Mouse (Mus musculus): Measurements from ENCODE around the gene Pax7. TPM values are rescaled to one million over a fixed set of nuclear protein-coding genes. Genes with fewer than 3 reads are reported as not detected.

Gene Pax7
- total RNA-seq, 1 experiment = 0.09 TPM

- Histone ChIP-seq H3K36me3 (ENCODE audit: control insufficient read depth, insufficient read depth, low read length, poor library complexity, severe bottlenecking) (no peaks in the 10 kb centered on the region), H3K9ac (ENCODE audit: insufficient read depth, low read depth, low read length, poor library complexity, severe bottlenecking) (no peak overlapping the region), H3K9me3 (ENCODE audit: control insufficient read depth, insufficient read depth, low read depth, low read length) (no peaks in the 10 kb centered on the region), H3K4me1 (ENCODE audit: control insufficient read depth in 2 of 2, insufficient read depth in 2 of 2, low read length in 2 of 2, poor library complexity in 1 of 2) (peaks cover 0 to 10% of the 10 kb centered on the region in 2 experiments; a peak in 1 of 4 replicates), H3K4me3 (ENCODE audit: insufficient read depth in 1 of 2, low read depth in 1 of 2, low read length in 2 of 2, poor library complexity in 1 of 2, severe bottlenecking in 1 of 2) (no peak overlapping the region), H3K27ac (ENCODE audit: insufficient read depth, low read depth, low read length, poor library complexity, severe bottlenecking) (no peak overlapping the region)
- in situ Hi-C loops (cut with MboI; ENCODE audit: low sequenced_read_pairs in 2 of 2, unreplicated experiment in 2 of 2) = no loop called here
- no peak for DNase-seq (ENCODE audit: low read depth, low spot score)
- no peak for TF ChIP-seq HCFC1 (IDR thresholded peaks at IDR 0.05; ENCODE audit: borderline replicate concordance, insufficient read depth, low read length)
These were observed 23.9 kb downstream of the Pax7 start for GRCm38 (mm10) chr4:139809381-139809820.

- Histone ChIP-seq H3K9me3 (ENCODE audit: control insufficient read depth, insufficient read depth, low read depth, low read length) (no peaks in the 10 kb centered on the region), H3K4me1 (ENCODE audit: control insufficient read depth in 2 of 2, insufficient read depth in 2 of 2, low read length in 2 of 2, poor library complexity in 1 of 2) (peaks cover 0 to 10% of the 10 kb centered on the region in 2 experiments; a peak in 1 of 4 replicates), H3K27ac (ENCODE audit: insufficient read depth, low read depth, low read length, poor library complexity, severe bottlenecking) (no peak overlapping the region), H3K36me3 (ENCODE audit: control insufficient read depth, insufficient read depth, low read length, poor library complexity, severe bottlenecking) (no peaks in the 10 kb centered on the region), H3K9ac (ENCODE audit: insufficient read depth, low read depth, low read length, poor library complexity, severe bottlenecking) (no peak overlapping the region), H3K4me3 (ENCODE audit: insufficient read depth in 1 of 2, low read depth in 1 of 2, low read length in 2 of 2, poor library complexity in 1 of 2, severe bottlenecking in 1 of 2) (no peak overlapping the region)
- in situ Hi-C loops (cut with MboI; ENCODE audit: low sequenced_read_pairs in 2 of 2, unreplicated experiment in 2 of 2) = no loop called here
- no peak for DNase-seq (ENCODE audit: low read depth, low spot score)
- TF ChIP-seq MAFK (IDR thresholded peaks at IDR 0.05; ENCODE audit: insufficient read depth, low read depth, low read length) = no peak
- TF ChIP-seq CHD2 (IDR thresholded peaks at IDR 0.05; ENCODE audit: low read depth, low read length) = no peak
- no peak for TF ChIP-seq ZC3H11A (IDR thresholded peaks at IDR 0.05; ENCODE audit: borderline replicate concordance, low read depth, low read length)
- no peak for TF ChIP-seq HCFC1 (IDR thresholded peaks at IDR 0.05; ENCODE audit: borderline replicate concordance, insufficient read depth, low read length)
- TF ChIP-seq ZNF384 (IDR thresholded peaks at IDR 0.05; ENCODE audit: low read depth, low read length) = no peak
These were observed 25.5 kb downstream of the Pax7 start for GRCm38 (mm10) chr4:139807820-139808219.

DNA sequence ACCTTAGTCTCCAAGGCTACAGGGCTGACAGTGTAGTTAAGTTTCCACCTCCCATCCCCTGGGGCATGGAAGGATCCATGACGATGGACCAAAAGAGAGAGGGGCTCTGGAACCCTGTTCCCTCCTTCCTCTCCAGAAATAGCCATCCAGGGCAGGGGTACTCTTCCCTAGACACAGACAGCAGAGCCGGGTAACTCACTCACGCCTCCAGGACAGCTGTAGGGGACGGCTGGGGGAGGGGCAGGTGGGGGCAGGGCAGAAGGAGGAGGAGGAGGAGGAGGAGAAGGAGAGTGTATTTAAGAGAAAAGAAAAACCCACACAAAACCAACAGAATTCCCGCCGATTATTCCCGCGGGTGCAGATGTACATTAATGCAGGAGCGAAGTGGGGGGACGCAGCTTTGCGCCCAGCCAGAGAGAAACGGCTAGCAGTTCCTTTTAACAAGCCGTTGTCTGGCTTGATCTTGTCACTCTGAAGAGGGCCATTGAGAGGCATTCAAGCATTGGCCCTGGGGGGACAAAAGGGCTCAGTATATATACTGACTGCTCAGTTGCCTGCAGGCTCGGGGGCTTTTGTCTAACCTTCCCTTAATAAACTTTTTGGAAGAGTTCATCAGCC is 26.0 kb downstream of the Pax7 start:
- H3K27ac ChIP-seq (ENCODE audit: insufficient read depth, low read depth, low read length, poor library complexity, severe bottlenecking) = no peak overlapping the region
- H3K4me1 ChIP-seq (ENCODE audit: control insufficient read depth in 2 of 2, insufficient read depth in 2 of 2, low read length in 2 of 2, poor library complexity in 1 of 2) = peaks cover 0 to 8% of the 10 kb centered on the region in 2 experiments; a peak in 1 of 4 replicates
- no peak overlapping the region for H3K9ac ChIP-seq (ENCODE audit: insufficient read depth, low read depth, low read length, poor library complexity, severe bottlenecking)
- no peak overlapping the region for H3K4me3 ChIP-seq (ENCODE audit: insufficient read depth in 1 of 2, low read depth in 1 of 2, low read length in 2 of 2, poor library complexity in 1 of 2, severe bottlenecking in 1 of 2)
- in situ Hi-C loops (cut with MboI; ENCODE audit: low sequenced_read_pairs in 2 of 2, unreplicated experiment in 2 of 2) = no loop called here
- H3K9me3 ChIP-seq (ENCODE audit: control insufficient read depth, insufficient read depth, low read depth, low read length) = no peaks in the 10 kb centered on the region
- DNase-seq (ENCODE audit: low read depth, low spot score) = no peak
- TF ChIP-seq MAFK (IDR thresholded peaks at IDR 0.05; ENCODE audit: insufficient read depth, low read depth, low read length) = no peak
- no peak for TF ChIP-seq HCFC1 (IDR thresholded peaks at IDR 0.05; ENCODE audit: borderline replicate concordance, insufficient read depth, low read length)
- TF ChIP-seq CHD2 (IDR thresholded peaks at IDR 0.05; ENCODE audit: low read depth, low read length) = no peak
- TF ChIP-seq ZC3H11A (IDR thresholded peaks at IDR 0.05; ENCODE audit: borderline replicate concordance, low read depth, low read length) = no peak
- TF ChIP-seq ZNF384 (IDR thresholded peaks at IDR 0.05; ENCODE audit: low read depth, low read length) = no peak
- no peaks in the 10 kb centered on the region for H3K36me3 ChIP-seq (ENCODE audit: control insufficient read depth, insufficient read depth, low read length, poor library complexity, severe bottlenecking)

DNA sequence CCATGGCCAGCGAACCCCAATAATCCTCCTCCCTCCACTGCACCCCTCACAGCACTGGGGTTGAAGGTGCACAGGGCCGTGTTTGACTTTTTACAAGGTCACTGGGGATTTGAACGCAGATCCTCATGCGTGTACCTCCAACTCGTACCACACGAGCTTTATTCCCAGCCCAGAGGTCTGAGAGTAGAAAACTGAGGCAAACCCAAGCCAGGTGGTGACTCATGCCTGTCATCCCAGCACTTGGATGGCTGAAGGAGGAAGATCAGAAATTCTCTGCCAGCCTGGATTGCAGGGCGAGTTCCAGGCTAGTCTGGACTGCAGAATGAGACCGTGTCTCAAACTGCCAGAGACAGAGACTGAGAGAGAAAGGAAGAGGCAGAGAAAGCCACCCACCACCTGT is 28.4 kb downstream of the Pax7 start:
- H3K36me3 ChIP-seq (ENCODE audit: control insufficient read depth, insufficient read depth, low read length, poor library complexity, severe bottlenecking) = no peaks in the 10 kb centered on the region
- no peak overlapping the region for H3K9ac ChIP-seq (ENCODE audit: insufficient read depth, low read depth, low read length, poor library complexity, severe bottlenecking)
- no peak for DNase-seq (ENCODE audit: low read depth, low spot score)
- no peaks in the 10 kb centered on the region for H3K9me3 ChIP-seq (ENCODE audit: control insufficient read depth, insufficient read depth, low read depth, low read length)
- H3K27ac ChIP-seq (ENCODE audit: insufficient read depth, low read depth, low read length, poor library complexity, severe bottlenecking) = no peak overlapping the region
- H3K4me1 ChIP-seq (ENCODE audit: control insufficient read depth in 2 of 2, insufficient read depth in 2 of 2, low read length in 2 of 2, poor library complexity in 1 of 2) = peaks cover 0 to 4% of the 10 kb centered on the region in 2 experiments; a peak in 1 of 4 replicates
- no peak for TF ChIP-seq ZC3H11A (IDR thresholded peaks at IDR 0.05; ENCODE audit: borderline replicate concordance, low read depth, low read length)
- no peak for TF ChIP-seq ZNF384 (IDR thresholded peaks at IDR 0.05; ENCODE audit: low read depth, low read length)
- TF ChIP-seq CHD2 (IDR thresholded peaks at IDR 0.05; ENCODE audit: low read depth, low read length) = no peak
- no peak for TF ChIP-seq HCFC1 (IDR thresholded peaks at IDR 0.05; ENCODE audit: borderline replicate concordance, insufficient read depth, low read length)
- no peak for TF ChIP-seq MAFK (IDR thresholded peaks at IDR 0.05; ENCODE audit: insufficient read depth, low read depth, low read length)
- no peak overlapping the region for H3K4me3 ChIP-seq (ENCODE audit: insufficient read depth in 1 of 2, low read depth in 1 of 2, low read length in 2 of 2, poor library complexity in 1 of 2, severe bottlenecking in 1 of 2)
- in situ Hi-C loops (cut with MboI; ENCODE audit: low sequenced_read_pairs in 2 of 2, unreplicated experiment in 2 of 2) = no loop called here

DNA sequence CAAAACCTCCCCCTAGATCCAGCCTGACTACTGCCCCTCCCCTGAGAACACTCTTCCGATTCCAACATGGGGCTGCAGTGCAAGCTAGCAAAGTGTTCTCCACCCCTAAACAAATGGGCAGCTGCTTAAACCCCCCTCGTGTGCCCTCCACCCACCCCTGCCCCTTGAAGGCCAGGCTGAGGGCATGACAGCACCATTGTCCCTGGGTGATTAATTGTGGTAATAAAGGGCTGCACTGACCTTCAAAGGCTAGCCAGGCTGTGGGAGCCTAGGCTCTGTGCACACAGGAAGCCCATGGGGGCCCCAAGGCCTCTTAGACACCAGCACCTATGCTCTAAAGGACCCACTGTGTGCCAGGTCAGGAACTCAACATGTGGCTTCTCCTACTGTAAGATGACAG is 29.3 kb downstream of the Pax7 start:
- H3K9me3 ChIP-seq (ENCODE audit: control insufficient read depth, insufficient read depth, low read depth, low read length) = no peaks in the 10 kb centered on the region
- in situ Hi-C loops (cut with MboI; ENCODE audit: low sequenced_read_pairs in 2 of 2, unreplicated experiment in 2 of 2) = no loop called here
- no peak overlapping the region for H3K27ac ChIP-seq (ENCODE audit: insufficient read depth, low read depth, low read length, poor library complexity, severe bottlenecking)
- TF ChIP-seq CHD2 (IDR thresholded peaks at IDR 0.05; ENCODE audit: low read depth, low read length) (no peak), ZNF384 (IDR thresholded peaks at IDR 0.05; ENCODE audit: low read depth, low read length) (no peak)
- DNase-seq (ENCODE audit: low read depth, low spot score) = no peak
- H3K9ac ChIP-seq (ENCODE audit: insufficient read depth, low read depth, low read length, poor library complexity, severe bottlenecking) = no peak overlapping the region
- H3K36me3 ChIP-seq (ENCODE audit: control insufficient read depth, insufficient read depth, low read length, poor library complexity, severe bottlenecking) = no peaks in the 10 kb centered on the region
- peaks cover 0 to 4% of the 10 kb centered on the region in 2 experiments; a peak in 1 of 4 replicates for H3K4me1 ChIP-seq (ENCODE audit: control insufficient read depth in 2 of 2, insufficient read depth in 2 of 2, low read length in 2 of 2, poor library complexity in 1 of 2)
- H3K4me3 ChIP-seq (ENCODE audit: insufficient read depth in 1 of 2, low read depth in 1 of 2, low read length in 2 of 2, poor library complexity in 1 of 2, severe bottlenecking in 1 of 2) = no peak overlapping the region

Measured in ES-E14 (cell line).